Mouse (Mus musculus) spleen, adult 2 months (tissue): ENCODE data around the gene Fance.

Source experiments
- CTCF ChIP-seq: fragments of 200-500 bp; IDR thresholded peaks from 2 replicates; pipeline ENCODE4 v1.5.1; 2011; ENCODE audit warnings: mild to moderate bottlenecking, inconsistent platforms; ENCODE audit not compliant: insufficient read depth, insufficient read length, insufficient replicate concordance; ENCODE audit errors: extremely low read depth
- POLR2A ChIP-seq: fragments of 200-500 bp; IDR thresholded peaks from 2 replicates; pipeline ENCODE4 v1.6.1; 2011; ENCODE audit warnings: low read depth, low read length, inconsistent platforms

DNA sequence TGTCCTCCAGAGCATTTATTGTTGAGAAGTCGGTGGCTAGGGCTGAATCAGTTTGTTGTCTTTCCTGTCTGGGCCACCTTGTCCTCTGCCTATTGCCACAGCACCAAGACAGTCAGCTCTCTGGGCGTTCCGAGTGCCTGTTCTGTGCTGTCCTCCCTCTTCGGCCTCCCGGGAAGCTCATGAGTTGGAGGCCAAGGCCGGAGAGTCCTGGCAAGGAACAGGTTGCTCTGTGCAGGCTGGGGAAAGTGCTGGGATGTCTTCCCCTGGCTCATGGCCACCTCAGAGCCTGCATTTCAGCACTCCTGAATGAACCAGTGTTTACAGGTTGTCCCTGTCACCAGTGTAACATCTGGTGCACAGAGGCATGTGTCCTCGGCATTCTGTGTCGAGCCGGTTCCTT is 41.0 kb upstream of the Fance start:
- no peak for TF ChIP-seq CTCF
- TF ChIP-seq POLR2A: no peak
